In the genomic region with DNA sequence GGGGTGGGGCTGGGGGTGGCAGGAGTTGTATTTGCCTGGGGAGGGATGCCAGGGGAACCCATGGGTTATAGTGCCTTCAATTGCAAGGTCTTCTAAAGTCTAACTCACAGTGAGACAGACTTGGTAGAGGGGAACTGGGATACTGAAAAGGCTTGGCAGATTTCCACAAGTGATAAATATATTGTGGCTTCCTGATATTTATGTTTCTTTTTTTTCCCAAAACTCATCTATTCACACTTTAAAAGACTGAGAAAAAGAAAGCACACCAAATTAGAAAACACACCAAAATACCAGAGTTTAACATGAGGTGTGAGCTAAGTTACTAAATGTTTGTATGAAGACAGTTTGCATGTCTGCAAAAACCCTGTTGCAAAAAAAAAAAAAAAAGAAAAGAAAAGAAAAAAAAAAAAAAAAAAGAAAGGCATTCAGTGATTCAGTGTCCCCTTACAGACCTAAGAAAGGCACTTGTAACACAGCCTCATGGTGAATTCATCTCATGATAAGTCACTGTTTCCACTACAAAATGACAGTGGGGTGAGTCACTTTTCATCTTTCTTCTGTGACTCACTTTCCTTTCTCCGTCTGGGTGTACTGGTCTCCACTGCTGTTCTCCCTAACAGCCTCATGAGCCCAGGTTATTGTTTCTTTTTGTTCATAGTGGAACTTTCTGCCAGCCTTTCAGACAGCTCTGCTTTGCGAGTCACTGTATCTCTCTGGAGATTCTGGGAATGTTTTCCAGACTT, we compare ENCODE assay signal across 24 mouse cellular contexts. TPM values are rescaled to one million over a fixed set of nuclear protein-coding genes. Genes with fewer than 3 reads are reported as not detected.
DNase-seq lines count a peak whose midpoint lies in the region; ATAC-seq and TF ChIP-seq lines count a peak whose summit lies in the region.
"Had no signal": no experiment of that assay in that cellular context is flagged by ENCODE, and none has a peak within 500 bp of the region (broad histone marks: within the 10 kb centered on the region; RNA-seq: fewer than 3 reads in every experiment).

No protein-coding gene starts in this region.

- no peaks in the 10 kb centered on the region for H3K9me3 ChIP-seq in MEL (replicated peaks; ENCODE audit: insufficient read depth, low read length)
- H3K9me3 ChIP-seq: embryonic facial prominence, embryonic 12.5 days; heart, embryonic 15.5 days; hindbrain, embryonic 12.5 days; kidney, embryonic 15.5 days; neural tube, embryonic 13.5 days had no signal

- TF ChIP-seq EP300 in MEL (IDR thresholded peaks at IDR 0.05; ENCODE audit: low read depth in 1 of 2, low read length in 2 of 2), result 0 out of 4 replicates have a peak, but pooled peaks of 1 of the 2 experiments have one; percentile 8

- no peaks in the 10 kb centered on the region for H3K4me1 ChIP-seq in MEL (ENCODE audit: control insufficient read depth in 1 of 2, insufficient read depth in 2 of 2, low read length in 2 of 2)
- H3K4me1 ChIP-seq: embryonic facial prominence, embryonic 12.5 days; hindbrain, embryonic 12.5 days; kidney, embryonic 15.5 days; neural tube, embryonic 13.5 days had no signal

- DNase-seq in frontal cortex, postnatal 10 days (ENCODE audit: low spot score in 2 of 2), result no peak
- DNase-seq in 3T3-L1 (ENCODE audit: low read depth, low spot score) (peak; percentile 98), MEL (ENCODE audit: low read depth, low spot score) (peak; percentile 9)
- DNase-seq in fibroblast of lung, adult 2 months (ENCODE audit: low read depth), result peak; percentile 72
- no peak for DNase-seq in kidney, postnatal 10 days
- DNase-seq in urinary bladder, postnatal 14 days (ENCODE audit: low spot score), result no peak
- DNase-seq: cerebellum, adult 9-10 months; liver; liver, postnatal 0 days; right cerebral cortex, postnatal 4 days; thymus, postnatal 25 days had no signal

- H3K36me3 ChIP-seq in MEL (ENCODE audit: control insufficient read depth in 1 of 2, insufficient read depth in 2 of 2, low read length in 2 of 2), result no peaks in the 10 kb centered on the region
- H3K36me3 ChIP-seq: embryonic facial prominence, embryonic 12.5 days; heart, embryonic 15.5 days; hindbrain, embryonic 12.5 days; kidney, embryonic 15.5 days; neural tube, embryonic 13.5 days had no signal

- H3K27ac ChIP-seq in MEL (ENCODE audit: control insufficient read depth, low read depth, low read length), result no peak overlapping the region
- H3K27ac ChIP-seq: embryonic facial prominence, embryonic 12.5 days; heart, embryonic 15.5 days; hindbrain, embryonic 12.5 days; kidney, embryonic 15.5 days; macrophage; neural tube, embryonic 13.5 days had no signal

- no peak for TF ChIP-seq RAD21 in MEL (IDR thresholded peaks at IDR 0.05; ENCODE audit: low read depth, low read length)

- no peak for TF ChIP-seq POLR2A in MEL (IDR thresholded peaks at IDR 0.05; ENCODE audit: control insufficient read depth in 1 of 2, insufficient read depth in 1 of 2, low read depth in 1 of 2, low read length in 2 of 2, poor library complexity in 1 of 2)

- TF ChIP-seq CTCF in MEL (IDR thresholded peaks at IDR 0.05 in 2 of 3, conservative IDR thresholded peaks at IDR 0.05 in 1 of 3; ENCODE audit: control insufficient read depth in 1 of 3, insufficient read depth in 1 of 3, low read depth in 2 of 3, low read length in 3 of 3, poor library complexity in 1 of 3, severe bottlenecking in 1 of 3), result no peak

- no peaks in the 10 kb centered on the region for H3K27me3 ChIP-seq in MEL (ENCODE audit: control insufficient read depth in 1 of 2, insufficient read depth in 2 of 2, low read length in 2 of 2)
- H3K27me3 ChIP-seq: CH12.LX; embryonic facial prominence, embryonic 12.5 days; heart, embryonic 15.5 days; hindbrain, embryonic 12.5 days; kidney, embryonic 15.5 days; neural tube, embryonic 13.5 days had no signal

- no peak overlapping the region for H3K4me3 ChIP-seq in MEL (ENCODE audit: control insufficient read depth in 1 of 2, insufficient read depth in 1 of 2, low read depth in 2 of 2, low read length in 2 of 2)
- H3K4me3 ChIP-seq: embryonic facial prominence, embryonic 12.5 days; heart, embryonic 15.5 days; hindbrain, embryonic 12.5 days; kidney, embryonic 15.5 days; neural tube, embryonic 13.5 days had no signal

- no peak overlapping the region for H3K9ac ChIP-seq in MEL (ENCODE audit: control insufficient read depth, low read depth, low read length, poor library complexity, severe bottlenecking)
- H3K9ac ChIP-seq: embryonic facial prominence, embryonic 12.5 days; heart, embryonic 15.5 days; hindbrain, embryonic 12.5 days; kidney, embryonic 15.5 days; liver, postnatal 0 days; neural tube, embryonic 13.5 days had no signal

- peak; percentile 92 for ATAC-seq in frontal cortex, adult (ENCODE audit: low TSS enrichment)
- ATAC-seq: activated CD4-positive, CD25-positive, alpha-beta regulatory T cell, adult 4 months; intestine, embryonic 16.5 days; liver, postnatal 0 days had no signal

- no peaks in the 10 kb centered on the region for H3K79me2 ChIP-seq in MEL (ENCODE audit: control insufficient read depth, insufficient read depth, low read length, poor library complexity)

TF ChIP-seq in MEL, 35 proteins besides CTCF, POLR2A, EP300 and RAD21:
- TF ChIP-seq GATA1 (IDR thresholded peaks at IDR 0.05; ENCODE audit: low read depth, low read length), result peak; percentile 54
- no peak for TF ChIP-seq POLR2AphosphoS5 (IDR thresholded peaks at IDR 0.05; ENCODE audit: borderline replicate concordance, low read depth, low read length)
- no peak for TF ChIP-seq ETS1 (IDR thresholded peaks at IDR 0.05; ENCODE audit: low read depth, low read length)
- TF ChIP-seq JUND (IDR thresholded peaks at IDR 0.05; ENCODE audit: low read depth, low read length), result no peak
- no peak for TF ChIP-seq MAFK (IDR thresholded peaks at IDR 0.05; ENCODE audit: borderline replicate concordance, low read depth, low read length)

RNA-seq across cellular contexts. Expression of gene Tmem182, which starts 42.0 kb away (rescaled TPM):
- not detected in 2 replicates for total RNA-seq in MEL (2012; rRNA removed)
- polyA plus RNA-seq in MEL (2012; ENCODE audit: insufficient read depth in 1 of 2, insufficient read length in 2 of 2, low read depth in 1 of 2, low replicate concordance in 2 of 2, missing spikeins in 1 of 2), result not detected
- total RNA-seq: CH12.LX; monocyte, adult 5-6 weeks had no signal
- polyA plus RNA-seq: activated CD4-positive, CD25-positive, alpha-beta regulatory T cell, adult 4 months; forebrain, embryonic 11.5 days; macrophage; midbrain, embryonic 11.5 days had no signal

RNA-seq across cellular contexts. Expression of gene Mfsd9, which starts 56.9 kb away (rescaled TPM):
- total RNA-seq in MEL (2012; rRNA removed), result 0.59 and 1.0 TPM in 2 replicates
- polyA plus RNA-seq in MEL (2012; ENCODE audit: insufficient read depth in 1 of 2, insufficient read length in 2 of 2, low read depth in 1 of 2, low replicate concordance in 2 of 2, missing spikeins in 1 of 2), result 1 to 10 TPM in 1 of 2 experiments, not detected in 1; 1.4 TPM
- total RNA-seq: CH12.LX had no signal

Comparison
In these comparisons a context has a peak if more than half of its experiments do, and no peak if none do; other contexts are left out.
1. DNase-seq: peak in 3T3-L1 (single experiment), MEL (single experiment) and fibroblast of lung, adult 2 months (single experiment); none in frontal cortex, postnatal 10 days (0 of 2), kidney, postnatal 10 days (single experiment) and urinary bladder, postnatal 14 days (single experiment).